Mouse (Mus musculus) mouse embryonic stem cell (cell line): ENCODE measurements around the gene Cdc42ep5.

Source experiments
- in situ Hi-C, 2 experiments: fragments of 300-500 bp; cut with MboI; formaldehyde crosslinking; loops; 1 replicate in 1 of 2; 3 replicates in 1 of 2; pipeline ENCODE4 v1.14.3; 2019 to 2020; ENCODE audit warnings: low sequenced_read_pairs in 2 of 2, low pct_unique_long_range_greater_than_20kb in 1 of 2, mixed read lengths in 1 of 2; ENCODE audit not compliant: unreplicated experiment in 1 of 2

Cdc42ep5 gene

GRCm38 (mm10) chr7:4134911-4135310 lies 29.7 kb downstream of the Cdc42ep5 start:
- in situ Hi-C loops: loop anchor here (25.0 kb wide), 2 partner anchors 302 to 448 kb away; partner anchors contain the start of genes Mboat7 (in 1 of the 2), Rdh13 (in 1 of the 2), Tmc4 (in 1 of the 2) and Tsen34 (in 1 of the 2)

- in situ Hi-C loops: loop anchor here (25.0 kb wide), 2 partner anchors 304 to 446 kb away; partner anchors contain the start of genes Mboat7 (in 1 of the 2), Rdh13 (in 1 of the 2), Tmc4 (in 1 of the 2) and Tsen34 (in 1 of the 2)
Observed at GRCm38 (mm10) chr7:4132998-4133397, 31.7 kb downstream of the Cdc42ep5 start.

GRCm38 (mm10) chr7:4132581-4132980 lies 32.1 kb downstream of the Cdc42ep5 start:
- in situ Hi-C loops: loop anchor here (25.0 kb wide), 2 partner anchors 305 to 445 kb away; partner anchors contain the start of genes Mboat7 (in 1 of the 2), Rdh13 (in 1 of the 2), Tmc4 (in 1 of the 2) and Tsen34 (in 1 of the 2)

GRCm38 (mm10) chr7:4131964-4132363 lies 32.7 kb downstream of the Cdc42ep5 start:
- in situ Hi-C loops: loop anchor here (25.0 kb wide), 2 partner anchors 305 to 445 kb away; partner anchors contain the start of genes Mboat7 (in 1 of the 2), Rdh13 (in 1 of the 2), Tmc4 (in 1 of the 2) and Tsen34 (in 1 of the 2)

- in situ Hi-C loops: loop anchor here (25.0 kb wide), 2 partner anchors 306 to 444 kb away; partner anchors contain the start of genes Mboat7 (in 1 of the 2), Rdh13 (in 1 of the 2), Tmc4 (in 1 of the 2) and Tsen34 (in 1 of the 2)
Observed at GRCm38 (mm10) chr7:4130686-4131452, 33.8 kb downstream of the Cdc42ep5 start.

- in situ Hi-C loops: loop anchor here (5.0 to 25.0 kb wide), 4 partner anchors 298 to 442 kb away; partner anchors contain the start of genes Mboat7 (in 1 of the 2), Rdh13 (in 1 of the 2), Tmc4 (in 1 of the 2) and Tnnt1 (in 1 of the 2)
Observed at GRCm38 (mm10) chr7:4128860-4129259, 35.8 kb downstream of the Cdc42ep5 start.

GRCm38 (mm10) chr7:4127894-4128293 lies 36.8 kb downstream of the Cdc42ep5 start:
- in situ Hi-C loops: loop anchor here (5.0 to 25.0 kb wide), 4 partner anchors 299 to 441 kb away; partner anchors contain the start of genes Mboat7 (in 1 of the 2), Rdh13 (in 1 of the 2), Tmc4 (in 1 of the 2) and Tnnt1 (in 1 of the 2)

- in situ Hi-C loops: loop anchor here (5.0 to 25.0 kb wide), 4 partner anchors 300 to 440 kb away; partner anchors contain the start of genes Mboat7 (in 1 of the 2), Rdh13 (in 1 of the 2), Tmc4 (in 1 of the 2) and Tnnt1 (in 1 of the 2)
Observed at GRCm38 (mm10) chr7:4126992-4127785, 37.5 kb downstream of the Cdc42ep5 start.

- in situ Hi-C loops: loop anchor here (5.0 to 25.0 kb wide), 4 partner anchors 302 to 438 kb away; partner anchors contain the start of genes Mboat7 (in 1 of the 2), Rdh13 (in 1 of the 2), Tmc4 (in 1 of the 2) and Tnnt1 (in 1 of the 2)
Observed at GRCm38 (mm10) chr7:4125306-4125705, 39.4 kb downstream of the Cdc42ep5 start.

GRCm38 (mm10) chr7:4124856-4125255 lies 39.8 kb downstream of the Cdc42ep5 start:
- in situ Hi-C loops: loop anchor here (5.0 to 25.0 kb wide), 4 partner anchors 302 to 438 kb away; partner anchors contain the start of genes Mboat7 (in 1 of the 2), Rdh13 (in 1 of the 2), Tmc4 (in 1 of the 2) and Tnnt1 (in 1 of the 2)

GRCm38 (mm10) chr7:4124315-4124759 lies 40.3 kb downstream of the Cdc42ep5 start:
- in situ Hi-C loops: loop anchor here in 1 of 2 experiments (10.0 kb wide), 1 partner anchor 390 kb away; the partner anchor contains the start of gene Tnnt1

- in situ Hi-C loops: loop anchor here in 1 of 2 experiments (10.0 kb wide), 1 partner anchor 391 kb away; the partner anchor contains the start of gene Tnnt1
Observed at GRCm38 (mm10) chr7:4123732-4124131, 40.9 kb downstream of the Cdc42ep5 start.

GRCm38 (mm10) chr7:4122783-4123182 lies 41.9 kb downstream of the Cdc42ep5 start:
- in situ Hi-C loops: loop anchor here in 1 of 2 experiments (10.0 kb wide), 1 partner anchor 392 kb away; the partner anchor contains the start of gene Tnnt1

GRCm38 (mm10) chr7:4122076-4122768 lies 42.4 kb downstream of the Cdc42ep5 start:
- in situ Hi-C loops: loop anchor here in 1 of 2 experiments (10.0 kb wide), 1 partner anchor 393 kb away; the partner anchor contains the start of gene Tnnt1

- in situ Hi-C loops: loop anchor here in 1 of 2 experiments (10.0 kb wide), 1 partner anchor 395 kb away; the partner anchor contains the start of gene Tnnt1
Observed at GRCm38 (mm10) chr7:4119976-4120921, 44.4 kb downstream of the Cdc42ep5 start.
